Mouse (Mus musculus) midbrain, postnatal 0 days (tissue): ENCODE results near the gene Tdpoz2. TPM values are rescaled to one million over a fixed set of nuclear protein-coding genes. Genes with fewer than 3 reads are reported as not detected.
"Not testable (repeated sequence)": the region's sequence is repeated elsewhere in the genome, so short reads cannot be mapped to it uniquely, and the experiment has no call there.

ENCODE experiments used
- ATAC-seq: fragments of 200-750 bp; cut with Nextera tagmentation; 2 replicates; pipeline ENCODE4 v1.8.0; 2017; ENCODE audit warnings: moderate number of reproducible peaks, mild to moderate bottlenecking, moderate TSS enrichment, moderate library complexity; ENCODE audit not compliant: low FRiP score
- DNase-seq: peaks from one replicate; pipeline ENCODE4 v3.0.0-alpha.2; 2015; ENCODE audit warnings: low spot score
- H3K27ac ChIP-seq: fragments of 300-500 bp; sonication (generic); 2 replicates; pipeline ENCODE4 v1.5.1; 2014; ENCODE audit warnings: low read depth, mild to moderate bottlenecking, low read length, mixed read lengths
- H3K27me3 ChIP-seq: fragments of 300-500 bp; sonication (generic); 2 replicates; pipeline ENCODE4 v1.6.1; 2014; ENCODE audit warnings: low read length, control low read depth, mixed read lengths; ENCODE audit not compliant: insufficient read depth
- H3K36me3 ChIP-seq: fragments of 300-500 bp; sonication (generic); 2 replicates; pipeline ENCODE4 v1.6.1; 2014; ENCODE audit warnings: low read length, control low read depth, mixed read lengths; ENCODE audit not compliant: insufficient read depth
- H3K4me1 ChIP-seq: fragments of 300-500 bp; sonication (generic); 2 replicates; pipeline ENCODE4 v1.6.1; 2014; ENCODE audit warnings: mild to moderate bottlenecking, control low read depth, antibody characterized with exemption, low read length, mixed read lengths; ENCODE audit not compliant: insufficient read depth
- H3K4me2 ChIP-seq: fragments of 300-500 bp; sonication (generic); 2 replicates; pipeline ENCODE4 v1.6.1; 2014; ENCODE audit warnings: low read depth, mild to moderate bottlenecking, low read length, mixed read lengths; ENCODE audit not compliant: poor library complexity, severe bottlenecking
- H3K4me3 ChIP-seq: fragments of 300-500 bp; sonication (generic); 2 replicates; pipeline ENCODE4 v1.5.1; 2014; ENCODE audit warnings: low read depth, mild to moderate bottlenecking, low read length, moderate library complexity
- H3K9ac ChIP-seq: fragments of 300-500 bp; sonication (generic); replicated peaks from 2 replicates; pipeline ENCODE4 v1.6.1; 2014; ENCODE audit warnings: mild to moderate bottlenecking, low read length, moderate library complexity, mixed read lengths; ENCODE audit not compliant: poor library complexity, severe bottlenecking
- H3K9me3 ChIP-seq: fragments of 300-500 bp; sonication (generic); 2 replicates; pipeline ENCODE4 v1.6.1; 2016; ENCODE audit warnings: low read length, control low read depth
- CTCF ChIP-seq: IDR thresholded peaks from 2 replicates; pipeline ENCODE4 v1.5.1; 2016; ENCODE audit warnings: antibody characterized with exemption, mild to moderate bottlenecking
- WGBS: fragments of 180-500 bp; shearing (Covaris S2); extraction: QIAGEN DNeasy Blood & Tissue Kit; methylation state at CpG from one replicate; pipeline ENCODE4 v1.1.7; 2014; 5-methylcytosine and 5-hydroxymethylcytosine counted together
- polyA plus RNA-seq: library from polyadenylated mRNA; unstranded; fragments of >200 nt; fragmentation: Nextera tagmentation; extraction: Ambion mirVana; gene quantifications from 2 replicates; pipeline ENCODE4 v1.2.1, GENCODE M21; 2015
- total RNA-seq: library from RNA; depleted of rRNA; stranded (reverse); fragments of >200 nt; gene quantifications from 2 replicates; pipeline ENCODE4 v1.2.3, GENCODE M21; 2014; rRNA removed

Gene Tdpoz2
- total RNA-seq (not detected in 2 replicates), polyA plus RNA-seq (not detected in 2 replicates)

GRCm38 (mm10) chr3:93652586-93652985 lies at the start of gene Tdpoz2:
TSS of gene Tdpoz2 (minus strand) at chr3:93652686.
- no peak for TF ChIP-seq CTCF
- no peak within 1 kb of the TSS for H3K4me3 ChIP-seq
- 75% methylated on average over 3 of the region's 3 CpGs for WGBS
- H3K4me2 ChIP-seq, result no peak within 1 kb of the TSS
- H3K9me3 ChIP-seq, result no peaks in the 10 kb centered on the region
- H3K9ac ChIP-seq, result no peak within 1 kb of the TSS
- ATAC-seq (no peak), DNase-seq (no peak)
- no peaks in the 10 kb centered on the region for H3K36me3 ChIP-seq
- no peak within 1 kb of the TSS for H3K27ac ChIP-seq
- H3K27me3 ChIP-seq, result no peaks in the 10 kb centered on the region
- H3K4me1 ChIP-seq, result no peaks in the 10 kb centered on the region

- H3K9me3 ChIP-seq, ATAC-seq, H3K36me3 ChIP-seq: not testable (repeated sequence)
These were observed 40.5 kb upstream of the Tdpoz2 start, which contains the start of gene Gm37596 for GRCm38 (mm10) chr3:93692970-93693369. TSS of gene Gm37596 (minus strand) at chr3:93693070.

GRCm38 (mm10) chr3:93676210-93676609 lies 23.7 kb upstream of the Tdpoz2 start, which contains the start of gene Tdpoz1:
TSS of gene Tdpoz1 (minus strand) at chr3:93676310.
- 93% methylated on average over 2 of the region's 4 CpGs for WGBS
- not testable (repeated sequence) for H3K4me2 ChIP-seq, H3K27ac ChIP-seq, H3K9me3 ChIP-seq, H3K27me3 ChIP-seq, H3K36me3 ChIP-seq, H3K4me1 ChIP-seq, ATAC-seq, H3K9ac ChIP-seq, DNase-seq, H3K4me3 ChIP-seq

More at GRCm38 (mm10) chr3:93692970-93693369, 40.5 kb upstream of the Tdpoz2 start, which contains the start of gene Gm37596:
- WGBS, result 50% methylated on average over 1 of the region's 2 CpGs
- H3K4me1 ChIP-seq, H3K27ac ChIP-seq, H3K9ac ChIP-seq, H3K4me3 ChIP-seq, DNase-seq, H3K4me2 ChIP-seq, H3K27me3 ChIP-seq: not testable (repeated sequence)

GRCm38 (mm10) chr3:93670805-93671503 lies 18.5 kb upstream of the Tdpoz2 start:
- H3K4me2 ChIP-seq, H3K27ac ChIP-seq, H3K9me3 ChIP-seq, H3K4me3 ChIP-seq, DNase-seq, H3K9ac ChIP-seq, H3K36me3 ChIP-seq, H3K4me1 ChIP-seq, ATAC-seq, H3K27me3 ChIP-seq: not testable (repeated sequence)
- 87% methylated on average over 5 of the region's 6 CpGs for whole genome bisulfite sequencing

- no peak for DNase-seq
- no peak for ATAC-seq
- no peak overlapping the region for H3K9ac ChIP-seq
These were observed 1.8 kb upstream of the Tdpoz2 start for GRCm38 (mm10) chr3:93654260-93654659.

GRCm38 (mm10) chr3:93630917-93631714 lies 21.4 kb downstream of the Tdpoz2 start:
- H3K9me3 ChIP-seq, H3K4me1 ChIP-seq, ATAC-seq, H3K27ac ChIP-seq, H3K27me3 ChIP-seq, DNase-seq, H3K36me3 ChIP-seq, H3K4me3 ChIP-seq, H3K9ac ChIP-seq, H3K4me2 ChIP-seq: not testable (repeated sequence)
- 89% methylated on average over 4 of the region's 4 CpGs for WGBS

More at GRCm38 (mm10) chr3:93654260-93654659, 1.8 kb upstream of the Tdpoz2 start:
- H3K27ac ChIP-seq, result no peak overlapping the region
- H3K36me3 ChIP-seq, result no peaks in the 10 kb centered on the region
- WGBS, result 77% methylated on average over 1 of the region's 1 CpGs
- no peak overlapping the region for H3K4me3 ChIP-seq
- TF ChIP-seq CTCF, result no peak
- no peak overlapping the region for H3K4me2 ChIP-seq
- no peaks in the 10 kb centered on the region for H3K9me3 ChIP-seq
- H3K4me1 ChIP-seq, result no peaks in the 10 kb centered on the region
- H3K27me3 ChIP-seq, result no peaks in the 10 kb centered on the region
